Mouse (Mus musculus): Measurements from ENCODE around the gene Diablo. TPM values are rescaled to one million over a fixed set of nuclear protein-coding genes. Genes with fewer than 3 reads are reported as not detected.

Gene Diablo
- polyA plus RNA-seq, 1 experiment, result not detected

DNA sequence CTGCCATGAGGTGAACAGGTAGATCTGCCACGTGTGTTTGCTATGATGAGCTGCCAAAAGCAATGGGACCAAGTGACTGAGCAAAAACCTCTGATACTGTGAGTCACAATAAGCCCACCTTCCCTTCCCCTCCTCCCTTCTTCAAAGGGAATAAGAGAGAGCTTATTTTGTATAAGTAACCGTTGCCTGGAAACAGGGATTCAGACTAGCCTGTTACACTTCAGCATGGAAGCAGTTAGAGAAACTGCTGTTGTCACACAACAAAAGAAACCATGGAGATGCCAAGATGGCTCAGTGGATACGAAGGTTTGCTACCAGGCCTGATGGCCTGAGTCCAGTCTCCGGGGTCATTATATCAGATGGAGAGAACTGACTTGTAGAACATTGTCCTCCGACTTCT, 50.2 kb downstream of the Diablo start:
- Histone ChIP-seq H3K4me1 (ENCODE audit: control insufficient read depth, insufficient read depth, low read length) (no peaks in the 10 kb centered on the region), H3K4me3 (ENCODE audit: insufficient read depth, low read depth, low read length) (no peak overlapping the region), H3K27ac (ENCODE audit: insufficient read depth, low read depth, low read length) (no peak overlapping the region)
- TF ChIP-seq CTCF (IDR thresholded peaks at IDR 0.05; ENCODE audit: insufficient read depth, low read depth, low read length) (no peak), POLR2A (IDR thresholded peaks at IDR 0.05; ENCODE audit: insufficient read depth, low read depth, low read length) (no peak)
- WGBS, result 45% methylated on average over 5 of the region's 5 CpGs

DNA sequence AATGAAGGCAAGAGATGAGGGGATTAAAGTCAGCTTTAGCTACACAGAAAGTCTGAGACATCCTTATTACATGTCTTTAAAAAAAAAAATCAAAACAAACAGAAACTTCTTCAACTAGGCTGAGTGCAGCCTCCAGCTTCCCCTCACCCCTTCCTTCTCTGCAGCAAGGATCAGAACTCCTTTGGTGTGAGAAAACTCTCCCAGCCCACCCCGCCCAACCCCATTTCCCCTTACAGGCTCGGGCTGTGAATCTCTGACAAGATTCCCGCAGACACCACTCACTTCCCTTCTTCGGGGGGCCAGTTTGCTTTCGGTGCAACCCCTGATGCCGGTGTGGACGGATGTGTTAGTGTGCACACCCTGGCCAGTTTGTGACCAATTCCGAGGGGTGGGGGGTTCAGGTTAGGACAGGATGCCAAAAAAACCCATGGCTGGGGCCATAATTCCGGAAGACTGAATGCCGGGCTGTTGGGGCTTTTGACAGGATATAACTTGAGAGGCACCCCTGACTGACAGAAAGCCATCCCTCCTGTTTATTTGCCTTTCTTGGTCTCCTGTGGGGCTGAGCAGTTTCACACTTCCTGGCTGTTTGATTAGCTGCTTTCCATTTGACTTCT, 53.1 kb downstream of the Diablo start:
- no peaks in the 10 kb centered on the region for H3K4me1 ChIP-seq (ENCODE audit: control insufficient read depth, insufficient read depth, low read length)
- H3K4me3 ChIP-seq (ENCODE audit: insufficient read depth, low read depth, low read length), result no peak overlapping the region
- 77% methylated on average over 10 of the region's 10 CpGs for WGBS
- H3K27ac ChIP-seq (ENCODE audit: insufficient read depth, low read depth, low read length), result no peak overlapping the region
- TF ChIP-seq POLR2A (IDR thresholded peaks at IDR 0.05; ENCODE audit: insufficient read depth, low read depth, low read length) (no peak), CTCF (IDR thresholded peaks at IDR 0.05; ENCODE audit: insufficient read depth, low read depth, low read length) (no peak)

DNA sequence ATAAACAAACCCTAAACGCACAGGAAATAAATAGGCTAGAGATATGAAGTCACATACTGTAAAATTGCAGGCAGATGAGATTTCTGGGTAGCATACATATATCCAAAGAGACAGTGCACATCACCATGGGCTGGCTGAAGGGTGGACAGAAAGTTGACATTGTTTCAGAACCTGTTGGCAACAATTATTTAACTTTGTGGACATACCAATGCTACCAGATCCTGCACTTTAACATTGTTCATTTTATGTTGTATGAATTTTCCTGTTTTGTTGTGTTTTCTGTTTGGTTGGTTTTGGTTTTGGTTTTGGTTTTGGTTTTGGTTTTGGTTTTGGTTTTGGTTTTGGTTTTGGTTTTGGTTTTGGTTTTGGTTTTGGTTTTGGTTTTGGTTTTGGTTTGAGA, 59.3 kb downstream of the Diablo start:
- WGBS, result 89% methylated on average over 1 of the region's 1 CpGs
- H3K27ac ChIP-seq (ENCODE audit: insufficient read depth, low read depth, low read length), result no peak overlapping the region
- no peak overlapping the region for H3K4me3 ChIP-seq (ENCODE audit: insufficient read depth, low read depth, low read length)
- H3K4me1 ChIP-seq (ENCODE audit: control insufficient read depth, insufficient read depth, low read length), result no peaks in the 10 kb centered on the region; the same call in 1 of the 2 replicates
- TF ChIP-seq POLR2A (IDR thresholded peaks at IDR 0.05; ENCODE audit: insufficient read depth, low read depth, low read length), result no peak
- no peak for TF ChIP-seq CTCF (IDR thresholded peaks at IDR 0.05; ENCODE audit: insufficient read depth, low read depth, low read length)

- no peaks in the 10 kb centered on the region; the same call in 1 of the 2 replicates for H3K4me1 ChIP-seq (ENCODE audit: control insufficient read depth, insufficient read depth, low read length)
- 55% methylated on average over 5 of the region's 5 CpGs for WGBS
- no peak overlapping the region for H3K27ac ChIP-seq (ENCODE audit: insufficient read depth, low read depth, low read length)
- TF ChIP-seq POLR2A (IDR thresholded peaks at IDR 0.05; ENCODE audit: insufficient read depth, low read depth, low read length), result no peak
- no peak for TF ChIP-seq CTCF (IDR thresholded peaks at IDR 0.05; ENCODE audit: insufficient read depth, low read depth, low read length)
- H3K4me3 ChIP-seq (ENCODE audit: insufficient read depth, low read depth, low read length), result no peak overlapping the region
These were observed 62.6 kb downstream of the Diablo start for GRCm38 (mm10) chr5:123461420-123461819.

Other genes starting within 250 kb of the Diablo start
- gene Bcl7a, start 180.3 kb downstream of the Diablo start, polyA plus RNA-seq (2012; ENCODE audit: insufficient read depth, insufficient read length, low replicate concordance, missing spikeins), result not detected in 2 replicates
- not detected in 2 replicates for gene Mlxip, start 129.4 kb downstream of the Diablo start, polyA plus RNA-seq (2012; ENCODE audit: insufficient read depth, insufficient read length, low replicate concordance, missing spikeins)
- gene Lrrc43, start 34.9 kb downstream of the Diablo start, polyA plus RNA-seq (2012; ENCODE audit: insufficient read depth, insufficient read length, low replicate concordance, missing spikeins), result not detected in 2 replicates
- gene Il31, start 34.7 kb downstream of the Diablo start, polyA plus RNA-seq (2012; ENCODE audit: insufficient read depth, insufficient read length, low replicate concordance, missing spikeins), result not detected in 2 replicates
- gene B3gnt4, start 13.7 kb downstream of the Diablo start, polyA plus RNA-seq (2012; ENCODE audit: insufficient read depth, insufficient read length, low replicate concordance, missing spikeins), result not detected in 2 replicates
- gene Gm49027, start 1.3 kb upstream of the Diablo start, polyA plus RNA-seq (2012; ENCODE audit: insufficient read depth, insufficient read length, low replicate concordance, missing spikeins), result not detected in 2 replicates
- gene Vps33a, start 48.9 kb upstream of the Diablo start, polyA plus RNA-seq (2012; ENCODE audit: insufficient read depth, insufficient read length, low replicate concordance, missing spikeins), result not detected in 2 replicates
- gene Clip1, start 160.4 kb upstream of the Diablo start, polyA plus RNA-seq (2012; ENCODE audit: insufficient read depth, insufficient read length, low replicate concordance, missing spikeins), result not detected in 2 replicates
- not detected in 2 replicates for gene Zcchc8, start 196.9 kb upstream of the Diablo start, polyA plus RNA-seq (2012; ENCODE audit: insufficient read depth, insufficient read length, low replicate concordance, missing spikeins)
- 245 and 278 TPM in 2 replicates for gene Rsrc2, start 225.2 kb upstream of the Diablo start, polyA plus RNA-seq (2012; ENCODE audit: insufficient read depth, insufficient read length, low replicate concordance, missing spikeins)
- gene Kntc1, start 225.5 kb upstream of the Diablo start, polyA plus RNA-seq (2012; ENCODE audit: insufficient read depth, insufficient read length, low replicate concordance, missing spikeins), result not detected in 2 replicates